Mouse (Mus musculus) small intestine, adult 2 months (tissue): Measurements from ENCODE around the gene Sh3d19. TPM values are rescaled to one million over a fixed set of nuclear protein-coding genes. Genes with fewer than 3 reads are reported as not detected.

Experiments
- H3K27ac ChIP-seq: fragments of 200-500 bp; 2 replicates; pipeline ENCODE4 v1.5.1; 2012; ENCODE audit warnings: low read depth, low read length, control low read depth, inconsistent platforms; ENCODE audit not compliant: insufficient read depth
- H3K27me3 ChIP-seq: fragments of 200-500 bp; 2 replicates; pipeline ENCODE4 v1.6.1; 2012; ENCODE audit warnings: mild to moderate bottlenecking, moderate library complexity, low read length, inconsistent platforms; ENCODE audit not compliant: control insufficient read depth, insufficient read depth
- H3K36me3 ChIP-seq: fragments of 200-500 bp; 2 replicates; pipeline ENCODE4 v1.6.1; 2012; ENCODE audit warnings: mild to moderate bottlenecking, low read length, control low read depth, inconsistent platforms; ENCODE audit not compliant: control insufficient read depth, insufficient read depth
- H3K4me1 ChIP-seq: fragments of 200-500 bp; 2 replicates; pipeline ENCODE4 v1.6.1; 2012; ENCODE audit warnings: low read length, inconsistent platforms, mixed read lengths; ENCODE audit not compliant: control insufficient read depth, insufficient read depth, insufficient read length
- H3K4me3 ChIP-seq: fragments of 200-500 bp; 2 replicates; pipeline ENCODE4 v1.5.1; 2012; ENCODE audit warnings: low read depth, mild to moderate bottlenecking, control low read depth, inconsistent platforms, low read length, moderate library complexity
- CTCF ChIP-seq: fragments of 200-500 bp; IDR thresholded peaks from 2 replicates; pipeline ENCODE4 v1.5.1; 2012; ENCODE audit warnings: low read depth, mild to moderate bottlenecking, control low read depth, inconsistent platforms, low read length, moderate library complexity, mixed read lengths; ENCODE audit not compliant: insufficient replicate concordance, insufficient read length; ENCODE audit errors: extremely low read depth
- POLR2A ChIP-seq: fragments of 200-500 bp; IDR thresholded peaks from 2 replicates; pipeline ENCODE4 v1.6.1; 2012; ENCODE audit warnings: low read depth, mild to moderate bottlenecking, control low read depth, inconsistent platforms, low read length, moderate library complexity
- WGBS: fragments of 180-500 bp; shearing (Covaris S2); methylation state at CpG from one replicate; pipeline ENCODE4 v1.1.7; 2018; 5-methylcytosine and 5-hydroxymethylcytosine counted together
- polyA plus RNA-seq: library from polyadenylated mRNA; depleted of rRNA; stranded (reverse); fragments of >200 nt; gene quantifications from 2 replicates; pipeline ENCODE4 v1.2.3, GENCODE M21; 2012

Sh3d19 gene
- polyA plus RNA-seq, 1 experiment, result 205 TPM

DNA sequence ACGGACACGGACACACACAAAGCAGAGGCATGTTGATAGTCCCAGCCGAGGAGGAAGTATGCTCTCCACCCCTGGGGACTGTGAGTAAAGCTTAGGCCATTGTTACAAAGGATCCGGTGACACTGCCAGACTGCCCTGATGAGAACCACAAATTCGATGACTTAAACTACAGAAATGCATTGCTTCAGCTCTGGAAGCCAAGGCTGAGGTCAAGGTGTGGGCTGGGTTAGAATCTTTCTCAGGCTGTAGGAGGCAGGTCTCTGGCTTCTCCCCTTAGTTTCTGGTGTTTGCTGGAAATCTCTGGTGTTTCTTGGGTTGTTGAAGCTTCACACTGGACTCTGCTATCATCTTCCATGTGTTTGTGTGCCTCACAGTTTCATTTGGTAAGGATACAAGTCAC, 41.2 kb upstream of the Sh3d19 start:
- Histone ChIP-seq H3K4me1 (no peaks in the 10 kb centered on the region), H3K27me3 (no peaks in the 10 kb centered on the region), H3K27ac (no peak overlapping the region), H3K36me3 (no peaks in the 10 kb centered on the region), H3K4me3 (no peak overlapping the region)
- WGBS, result 72% methylated on average over 5 of the region's 5 CpGs
- TF ChIP-seq CTCF (no peak), POLR2A (no peak)

DNA sequence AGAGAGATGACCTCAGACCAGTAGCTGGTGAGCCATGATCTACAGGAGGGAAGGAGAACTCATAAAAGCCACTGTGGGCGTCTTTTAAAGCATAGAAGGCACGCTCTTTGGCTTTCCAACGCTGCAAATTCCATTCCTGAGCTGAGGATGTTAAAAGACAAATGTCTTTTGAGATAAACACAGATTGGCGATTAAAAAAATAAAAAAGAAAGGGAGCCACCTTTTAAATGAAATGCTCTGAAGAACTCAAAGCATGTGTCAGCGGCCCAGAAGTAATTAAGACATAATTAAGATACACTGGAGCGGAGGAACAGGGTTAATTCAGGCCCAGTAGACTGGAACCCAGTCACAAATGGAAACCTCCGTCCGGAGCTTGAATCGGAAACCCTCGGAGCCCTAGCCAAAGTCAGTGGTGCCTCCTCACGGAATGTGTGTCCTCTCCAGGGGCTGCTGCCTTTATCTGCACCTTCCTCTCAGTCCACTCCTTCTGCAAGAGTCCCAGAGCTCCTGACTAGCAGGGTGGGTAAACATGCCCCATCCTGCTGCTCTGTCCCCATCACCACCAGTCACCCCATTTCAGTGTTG, 40.1 kb upstream of the Sh3d19 start:
- Histone ChIP-seq H3K27ac (no peak overlapping the region), H3K36me3 (no peaks in the 10 kb centered on the region), H3K4me1 (no peaks in the 10 kb centered on the region), H3K27me3 (no peaks in the 10 kb centered on the region), H3K4me3 (no peak overlapping the region)
- 92% methylated on average over 11 of the region's 11 CpGs for WGBS
- TF ChIP-seq CTCF, result no peak

DNA sequence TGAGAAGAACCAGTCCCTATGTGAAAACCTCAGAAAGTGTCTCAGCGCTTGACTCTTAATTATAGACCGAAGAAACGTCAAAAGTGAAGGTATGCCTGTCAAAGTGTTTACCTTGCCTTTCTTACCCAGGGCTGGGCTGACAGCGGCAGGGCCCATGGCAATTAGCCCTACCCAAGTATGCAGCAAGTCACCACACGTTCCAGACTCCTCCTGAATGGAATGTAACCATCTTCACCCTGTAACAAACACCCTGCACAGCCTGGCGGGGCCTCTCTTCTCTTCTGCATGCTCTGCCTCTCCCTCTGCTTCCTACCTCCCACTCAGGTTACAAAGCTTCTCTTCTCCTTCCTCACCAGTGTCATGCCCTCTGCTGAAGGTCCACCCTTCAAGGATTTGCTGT, 39.0 kb upstream of the Sh3d19 start:
- Histone ChIP-seq H3K27me3 (no peaks in the 10 kb centered on the region), H3K27ac (no peak overlapping the region), H3K4me1 (no peaks in the 10 kb centered on the region), H3K4me3 (no peak overlapping the region), H3K36me3 (no peaks in the 10 kb centered on the region)
- TF ChIP-seq POLR2A, result no peak
- TF ChIP-seq CTCF, result no peak
- 60% methylated on average over 6 of the region's 6 CpGs for WGBS

DNA sequence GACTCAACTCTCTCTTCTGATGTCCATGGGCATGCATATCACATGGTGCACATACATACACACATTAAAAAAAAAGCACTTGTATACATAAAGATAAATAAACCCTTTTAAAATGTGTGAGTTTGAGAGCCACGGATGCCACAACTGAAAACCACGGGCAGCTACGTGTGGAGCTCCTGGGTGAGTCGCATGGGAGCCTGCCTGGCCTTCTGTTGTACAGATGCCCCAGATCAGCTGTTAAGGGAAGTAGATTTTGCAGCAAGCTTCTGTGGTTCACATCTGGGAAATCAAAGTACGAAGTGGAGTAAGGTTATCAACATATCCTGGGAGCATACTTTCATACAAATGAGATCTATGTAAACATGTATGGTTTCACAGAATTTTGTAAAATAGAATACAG, 37.3 kb upstream of the Sh3d19 start:
- TF ChIP-seq POLR2A (no peak), CTCF (no peak)
- H3K4me3 ChIP-seq, result no peak overlapping the region
- H3K27ac ChIP-seq, result no peak overlapping the region
- H3K4me1 ChIP-seq, result no peaks in the 10 kb centered on the region
- WGBS, result 77% methylated on average over 5 of the region's 5 CpGs
- no peaks in the 10 kb centered on the region for H3K36me3 ChIP-seq
- no peaks in the 10 kb centered on the region for H3K27me3 ChIP-seq

DNA sequence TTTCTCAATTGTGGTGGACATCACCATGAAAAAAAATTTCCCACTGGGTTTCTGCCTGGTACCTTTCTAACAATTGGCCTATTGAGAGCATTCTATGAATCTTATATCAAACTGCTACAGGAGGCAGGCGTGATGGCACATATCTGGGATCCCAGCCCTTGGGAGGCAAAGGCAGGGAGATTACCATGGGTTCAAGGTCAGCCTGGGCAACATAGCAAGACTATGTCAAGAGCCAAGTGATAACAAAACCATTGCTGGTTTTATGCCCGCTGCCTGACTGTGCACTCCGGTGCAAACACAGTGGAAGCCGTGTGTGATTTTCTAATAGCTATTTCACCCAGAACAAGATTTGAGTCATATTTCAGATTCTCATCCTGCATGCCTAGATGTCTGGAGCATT, 20.0 kb upstream of the Sh3d19 start:
- no peaks in the 10 kb centered on the region for H3K27me3 ChIP-seq
- H3K4me3 ChIP-seq, result no peak overlapping the region
- H3K27ac ChIP-seq, result no peak overlapping the region
- 79% methylated on average over 4 of the region's 4 CpGs for WGBS
- no peak for TF ChIP-seq POLR2A
- no peak for TF ChIP-seq CTCF
- H3K4me1 ChIP-seq, result no peaks in the 10 kb centered on the region
- no peaks in the 10 kb centered on the region for H3K36me3 ChIP-seq

DNA sequence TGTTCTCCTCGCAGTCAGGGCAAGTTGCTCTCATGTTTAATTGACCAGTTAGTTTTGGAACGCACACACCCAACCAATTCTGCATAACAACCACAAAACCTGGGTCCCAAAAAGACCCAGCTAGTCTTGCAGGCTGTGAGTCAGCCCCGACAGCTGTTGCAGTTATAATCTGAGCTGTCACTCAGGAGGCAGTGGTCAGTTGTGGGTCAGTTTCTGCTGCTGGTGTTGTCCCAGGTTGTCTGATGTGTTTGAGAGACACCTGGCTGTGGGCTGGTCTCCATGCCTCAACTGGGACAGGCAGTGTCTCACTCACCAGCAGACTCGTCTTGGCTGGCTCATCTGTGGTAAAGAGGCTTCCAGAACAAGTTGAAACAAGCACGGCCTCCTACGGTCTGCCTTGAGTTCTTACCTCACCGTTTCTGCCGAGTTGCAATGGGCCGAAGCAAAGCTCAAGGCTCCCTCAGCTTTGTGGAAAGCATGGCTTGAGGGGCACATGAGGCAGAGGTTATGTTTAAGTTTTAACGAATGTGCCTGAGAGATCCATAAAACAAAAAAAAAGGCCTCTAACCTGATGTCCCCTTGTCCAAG, 18.1 kb upstream of the Sh3d19 start:
- TF ChIP-seq POLR2A, result no peak
- TF ChIP-seq CTCF, result no peak
- H3K27ac ChIP-seq, result no peak overlapping the region
- no peaks in the 10 kb centered on the region for H3K27me3 ChIP-seq
- no peaks in the 10 kb centered on the region for H3K36me3 ChIP-seq
- WGBS, result 88% methylated on average over 10 of the region's 10 CpGs
- no peaks in the 10 kb centered on the region for H3K4me1 ChIP-seq
- H3K4me3 ChIP-seq, result no peak overlapping the region

DNA sequence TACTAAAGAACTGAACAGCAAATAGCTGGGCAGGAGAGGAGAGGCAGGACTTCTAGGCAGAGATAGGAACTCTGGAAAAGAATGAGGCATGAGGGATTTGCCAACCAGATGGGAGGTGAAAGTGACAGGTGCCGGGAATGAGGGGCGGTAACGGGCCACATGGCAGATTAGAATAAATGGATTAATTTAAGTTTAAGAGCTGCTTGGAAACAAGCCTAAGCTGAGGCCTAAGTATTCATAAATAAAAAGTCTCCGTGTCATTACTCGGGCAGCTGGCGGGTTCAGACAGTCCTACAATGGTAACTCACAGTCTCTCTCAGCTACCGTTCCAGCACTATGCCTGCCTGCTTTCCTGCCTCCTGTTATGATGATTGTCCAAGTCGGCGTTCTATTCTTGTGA, 15.6 kb upstream of the Sh3d19 start:
- no peaks in the 10 kb centered on the region for H3K36me3 ChIP-seq
- H3K4me3 ChIP-seq, result no peak overlapping the region
- H3K27ac ChIP-seq, result no peak overlapping the region
- no peaks in the 10 kb centered on the region for H3K27me3 ChIP-seq
- 92% methylated on average over 9 of the region's 9 CpGs for WGBS
- H3K4me1 ChIP-seq, result no peaks in the 10 kb centered on the region
- no peak for TF ChIP-seq CTCF
- TF ChIP-seq POLR2A, result no peak

DNA sequence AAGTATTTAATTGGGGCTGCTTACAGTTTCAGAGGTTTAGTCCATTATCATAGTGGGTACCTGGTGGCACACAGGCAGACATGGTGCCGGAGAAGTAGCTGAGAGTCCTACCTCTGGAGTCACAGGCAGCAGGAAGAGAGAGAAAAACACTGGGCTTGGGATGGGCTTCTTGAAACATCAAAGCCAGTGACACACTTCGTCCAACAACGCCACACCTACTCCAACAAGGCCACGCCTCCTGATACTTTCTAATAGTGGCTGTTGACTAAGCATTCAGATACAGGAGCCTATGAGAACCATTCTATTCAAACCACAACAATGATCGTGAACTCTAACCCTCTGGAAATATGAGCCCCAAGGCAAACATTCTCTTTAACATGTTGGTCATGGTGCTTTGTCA, 15.2 kb upstream of the Sh3d19 start:
- no peaks in the 10 kb centered on the region for H3K4me1 ChIP-seq
- 82% methylated on average over 5 of the region's 5 CpGs for WGBS
- no peaks in the 10 kb centered on the region for H3K36me3 ChIP-seq
- no peak overlapping the region for H3K27ac ChIP-seq
- no peak overlapping the region for H3K4me3 ChIP-seq
- H3K27me3 ChIP-seq, result no peaks in the 10 kb centered on the region
- TF ChIP-seq CTCF (no peak), POLR2A (no peak)
